Mouse (Mus musculus): ENCODE measurements at regions not wholly inside any gene's neighbourhood (a gene's known extent, or its start where the extent isn't known, plus 50 kb on each side); places are given as distances from the start of the nearest gene placed in this dataset.

- Histone ChIP-seq H3K27me3 (replicated peaks; ENCODE audit: control insufficient read depth, insufficient read depth, low read length) (no peaks in the 10 kb centered on the region), H3K9ac (replicated peaks; ENCODE audit: low read depth, low read length) (no peak overlapping the region), H3K4me1 (replicated peaks; ENCODE audit: control insufficient read depth, insufficient read depth, low read length) (peaks cover 8% of the 10 kb centered on the region), H3K4me2 (ENCODE audit: low read length) (no peak overlapping the region), H3K36me3 (ENCODE audit: control insufficient read depth, insufficient read depth) (no peaks in the 10 kb centered on the region), H3K9me3 (ENCODE audit: control insufficient read depth, low read length) (no peaks in the 10 kb centered on the region), H3K4me3 (replicated peaks; ENCODE audit: low read length) (no peak overlapping the region), H3K27ac (ENCODE audit: low read length) (no peak overlapping the region)
- WGBS: 58% methylated on average over 6 of the region's 6 CpGs
- no peak for ATAC-seq
Observed at GRCm38 (mm10) chr11:104038271-104038800, 71.8 kb downstream of the Arf2 start.

DNA sequence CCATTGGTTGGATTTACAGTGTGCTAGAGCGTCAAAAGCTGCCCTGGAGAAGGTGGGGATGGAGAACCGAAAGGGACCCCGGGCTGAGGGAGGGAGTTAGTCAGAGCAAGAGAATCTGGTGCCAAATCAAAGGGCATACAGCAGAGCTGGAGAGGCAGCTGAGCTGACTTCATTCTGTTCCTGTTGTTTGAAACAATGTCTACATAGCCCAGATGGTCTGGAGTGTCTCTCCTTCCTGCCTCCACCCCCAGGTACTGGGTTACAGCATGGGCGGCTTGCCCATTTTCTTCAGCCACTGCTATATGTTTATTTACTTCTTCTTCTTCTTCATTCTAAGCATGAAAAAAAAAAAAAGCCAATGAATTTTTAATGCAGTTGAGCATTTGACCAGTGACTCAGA is 78.7 kb downstream of the Arf2 start:
- WGBS: 82% methylated on average over 4 of the region's 4 CpGs
- Histone ChIP-seq H3K36me3 (ENCODE audit: control insufficient read depth, insufficient read depth) (no peaks in the 10 kb centered on the region), H3K4me1 (replicated peaks; ENCODE audit: control insufficient read depth, insufficient read depth, low read length) (no peaks in the 10 kb centered on the region), H3K27me3 (replicated peaks; ENCODE audit: control insufficient read depth, insufficient read depth, low read length) (no peaks in the 10 kb centered on the region), H3K4me2 (ENCODE audit: low read length) (no peak overlapping the region), H3K4me3 (replicated peaks; ENCODE audit: low read length) (no peak overlapping the region), H3K9ac (replicated peaks; ENCODE audit: low read depth, low read length) (no peak overlapping the region), H3K9me3 (ENCODE audit: control insufficient read depth, low read length) (no peaks in the 10 kb centered on the region), H3K27ac (ENCODE audit: low read length) (no peak overlapping the region)
- no peak for ATAC-seq

DNA sequence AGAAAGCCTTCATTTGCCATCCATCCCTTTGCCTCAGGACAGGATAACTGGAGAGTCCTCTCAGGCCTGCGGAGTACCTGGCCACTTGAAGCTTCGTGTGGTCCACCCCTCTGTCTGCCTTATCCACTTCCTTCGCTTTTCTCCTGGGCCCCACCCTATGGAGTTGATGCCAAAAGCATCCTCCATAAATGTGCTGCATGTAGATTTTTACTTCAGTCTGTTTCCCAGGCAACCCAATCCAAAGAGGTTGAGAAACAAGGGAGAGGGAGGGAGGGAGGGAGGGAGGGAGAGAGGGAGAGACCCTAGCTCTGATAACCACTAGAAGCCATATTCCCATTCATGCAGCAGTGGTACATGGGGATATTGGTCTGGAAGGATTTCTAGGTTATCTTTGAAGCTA is 80.7 kb upstream of the Crhr1 start:
- peak; percentile 45; the same call in 1 of the 2 replicates for ATAC-seq
- H3K4me3 ChIP-seq (replicated peaks; ENCODE audit: low read length): no peak overlapping the region

DNA sequence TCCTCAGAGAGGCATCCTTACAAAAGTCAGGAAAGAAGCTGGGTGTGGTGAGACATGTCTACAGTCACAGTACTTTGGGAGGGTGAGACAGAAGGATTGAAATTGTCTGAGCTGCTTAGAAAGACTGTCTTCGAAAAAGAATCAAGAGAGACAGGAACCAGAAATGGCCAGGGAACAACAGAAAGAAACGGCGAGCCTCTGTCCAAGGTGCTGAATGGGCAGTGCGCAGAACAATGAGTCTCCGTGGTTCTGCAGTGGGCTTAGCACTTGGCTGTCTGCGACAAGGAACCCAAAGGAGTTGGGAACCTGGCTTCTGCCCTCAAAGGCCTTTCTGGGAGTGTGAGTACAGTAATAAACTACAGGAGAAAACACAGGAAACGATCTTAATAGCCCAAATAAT is 79.4 kb upstream of the Crhr1 start:
- H3K4me2 ChIP-seq (ENCODE audit: low read length): no peak overlapping the region
- H3K27me3 ChIP-seq (replicated peaks; ENCODE audit: control insufficient read depth, insufficient read depth, low read length): no peaks in the 10 kb centered on the region
- WGBS: 17% methylated on average over 7 of the region's 7 CpGs
- no peak overlapping the region for H3K9ac ChIP-seq (replicated peaks; ENCODE audit: low read depth, low read length)
- no peak overlapping the region for H3K4me3 ChIP-seq (replicated peaks; ENCODE audit: low read length)
- no peak for ATAC-seq
- H3K9me3 ChIP-seq (ENCODE audit: control insufficient read depth, low read length): no peaks in the 10 kb centered on the region
- 0 out of 2 replicates have a peak, but pooled peaks cover 6% of the 10 kb centered on the region for H3K4me1 ChIP-seq (replicated peaks; ENCODE audit: control insufficient read depth, insufficient read depth, low read length)
- no peaks in the 10 kb centered on the region for H3K36me3 ChIP-seq (ENCODE audit: control insufficient read depth, insufficient read depth)
- H3K27ac ChIP-seq (ENCODE audit: low read length): no peak overlapping the region

More for the DNA sequence above, 80.7 kb upstream of the Crhr1 start:
- H3K27ac ChIP-seq (ENCODE audit: low read length): no peak overlapping the region
- H3K27me3 ChIP-seq (replicated peaks; ENCODE audit: control insufficient read depth, insufficient read depth, low read length): no peaks in the 10 kb centered on the region
- WGBS: 86% methylated on average over 3 of the region's 3 CpGs
- H3K4me1 ChIP-seq (replicated peaks; ENCODE audit: control insufficient read depth, insufficient read depth, low read length): 0 out of 2 replicates have a peak, but pooled peaks cover 6% of the 10 kb centered on the region
- no peaks in the 10 kb centered on the region for H3K9me3 ChIP-seq (ENCODE audit: control insufficient read depth, low read length)
- no peaks in the 10 kb centered on the region for H3K36me3 ChIP-seq (ENCODE audit: control insufficient read depth, insufficient read depth)
- H3K4me2 ChIP-seq (ENCODE audit: low read length): no peak overlapping the region
- no peak overlapping the region for H3K9ac ChIP-seq (replicated peaks; ENCODE audit: low read depth, low read length)

DNA sequence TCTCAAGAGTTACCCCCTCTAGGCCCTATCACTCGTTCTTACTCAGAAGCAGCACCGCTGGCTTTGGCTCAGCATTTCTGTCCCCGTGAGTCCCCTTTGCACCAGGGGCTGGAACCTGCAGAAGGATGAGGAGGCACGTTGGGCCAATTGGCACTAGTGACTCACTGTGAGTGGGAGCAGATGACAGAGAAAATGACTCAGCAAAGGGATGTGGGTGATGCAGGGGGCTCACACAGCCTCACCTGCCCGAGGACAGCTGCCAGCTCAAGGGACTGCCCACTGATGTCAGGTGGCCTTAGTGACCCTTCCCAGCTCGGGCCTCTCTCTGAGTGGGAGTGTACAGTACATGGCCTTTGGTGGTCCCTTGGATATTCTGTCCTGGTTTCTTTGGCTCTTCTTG is 76.7 kb upstream of the Crhr1 start:
- Histone ChIP-seq H3K27ac (ENCODE audit: low read length) (no peak overlapping the region), H3K4me1 (replicated peaks; ENCODE audit: control insufficient read depth, insufficient read depth, low read length) (0 out of 2 replicates have a peak, but pooled peaks cover 6% of the 10 kb centered on the region), H3K4me3 (replicated peaks; ENCODE audit: low read length) (no peak overlapping the region), H3K9ac (replicated peaks; ENCODE audit: low read depth, low read length) (no peak overlapping the region), H3K27me3 (replicated peaks; ENCODE audit: control insufficient read depth, insufficient read depth, low read length) (no peaks in the 10 kb centered on the region), H3K9me3 (ENCODE audit: control insufficient read depth, low read length) (no peaks in the 10 kb centered on the region), H3K4me2 (ENCODE audit: low read length) (no peak overlapping the region), H3K36me3 (ENCODE audit: control insufficient read depth, insufficient read depth) (no peaks in the 10 kb centered on the region)
- WGBS: 77% methylated on average over 6 of the region's 6 CpGs
- no peak for ATAC-seq

DNA sequence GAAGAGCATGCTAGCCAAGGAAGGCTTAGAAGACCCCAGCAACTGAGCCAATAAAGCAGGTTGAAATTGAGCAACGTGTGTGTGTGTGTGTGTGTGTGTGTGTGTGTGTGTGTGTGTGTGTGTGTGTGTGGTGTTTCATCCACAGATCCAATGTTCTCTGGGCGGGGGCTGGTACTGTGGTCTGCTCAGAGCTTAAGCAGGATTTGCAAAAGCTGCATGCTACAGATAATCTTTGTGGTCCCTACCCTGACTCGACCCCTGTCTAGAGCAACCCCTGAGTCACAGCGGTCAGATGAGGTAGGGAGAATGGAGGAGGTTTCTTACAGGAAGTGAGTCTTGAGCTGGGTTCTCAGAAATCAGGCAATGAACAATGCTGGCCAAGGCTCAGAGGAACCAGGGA is 75.6 kb upstream of the Crhr1 start:
- ATAC-seq: no peak
- H3K9ac ChIP-seq (replicated peaks; ENCODE audit: low read depth, low read length): no peak overlapping the region
- WGBS: 86% methylated on average over 4 of the region's 4 CpGs
- no peak overlapping the region for H3K4me3 ChIP-seq (replicated peaks; ENCODE audit: low read length)
- no peaks in the 10 kb centered on the region for H3K9me3 ChIP-seq (ENCODE audit: control insufficient read depth, low read length)
- H3K27me3 ChIP-seq (replicated peaks; ENCODE audit: control insufficient read depth, insufficient read depth, low read length): no peaks in the 10 kb centered on the region
- H3K4me1 ChIP-seq (replicated peaks; ENCODE audit: control insufficient read depth, insufficient read depth, low read length): 0 out of 2 replicates have a peak, but pooled peaks cover under 1% of the 10 kb centered on the region
- H3K4me2 ChIP-seq (ENCODE audit: low read length): no peak overlapping the region
- H3K27ac ChIP-seq (ENCODE audit: low read length): no peak overlapping the region
- no peaks in the 10 kb centered on the region for H3K36me3 ChIP-seq (ENCODE audit: control insufficient read depth, insufficient read depth)

DNA sequence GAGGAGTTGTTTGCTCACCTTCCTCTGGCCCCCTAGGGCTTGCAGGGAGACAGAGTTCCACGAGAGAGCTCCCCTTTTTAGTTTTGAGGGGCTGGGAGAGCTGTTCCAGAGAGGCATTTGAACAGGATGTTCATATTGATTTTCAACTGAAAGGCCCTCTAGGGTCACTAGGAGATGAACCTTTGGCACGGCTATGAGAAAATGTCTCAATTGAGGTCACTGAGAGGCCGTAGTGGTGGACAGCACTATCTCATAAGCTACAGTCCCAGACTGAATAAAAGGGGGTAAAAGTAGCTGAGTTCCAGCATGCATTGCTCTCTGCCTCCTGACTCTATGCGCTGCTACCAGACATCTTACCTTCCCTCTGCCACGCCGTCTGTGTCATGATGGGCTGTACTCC is 74.1 kb upstream of the Crhr1 start:
- no peak for ATAC-seq

DNA sequence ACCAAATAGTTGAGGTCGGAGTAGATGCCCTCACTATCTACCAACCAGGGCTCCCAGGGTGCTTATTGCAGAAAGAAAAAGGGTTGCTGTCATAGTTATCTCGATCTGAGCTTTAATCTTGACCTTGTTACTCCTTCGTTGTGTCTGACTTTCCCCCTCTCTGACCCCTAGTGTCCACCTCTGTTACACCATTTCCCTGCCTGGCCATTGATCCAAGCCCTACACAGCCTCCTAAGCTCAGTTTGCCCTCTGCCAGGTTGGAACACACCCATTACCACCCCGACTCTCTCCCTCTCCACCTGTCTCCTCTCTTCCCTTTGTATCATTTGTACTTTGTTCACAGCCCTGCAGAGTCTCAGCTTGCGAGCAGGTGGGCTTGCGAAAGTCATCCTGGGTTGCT is 73.6 kb upstream of the Crhr1 start:
- no peak overlapping the region for H3K9ac ChIP-seq (replicated peaks; ENCODE audit: low read depth, low read length)
- 68% methylated on average over 6 of the region's 6 CpGs for WGBS
- no peaks in the 10 kb centered on the region for H3K9me3 ChIP-seq (ENCODE audit: control insufficient read depth, low read length)
- H3K4me1 ChIP-seq (replicated peaks; ENCODE audit: control insufficient read depth, insufficient read depth, low read length): no peaks in the 10 kb centered on the region
- no peaks in the 10 kb centered on the region for H3K36me3 ChIP-seq (ENCODE audit: control insufficient read depth, insufficient read depth)
- no peaks in the 10 kb centered on the region for H3K27me3 ChIP-seq (replicated peaks; ENCODE audit: control insufficient read depth, insufficient read depth, low read length)
- no peak overlapping the region for H3K4me2 ChIP-seq (ENCODE audit: low read length)
- no peak for ATAC-seq
- H3K4me3 ChIP-seq (replicated peaks; ENCODE audit: low read length): no peak overlapping the region
- H3K27ac ChIP-seq (ENCODE audit: low read length): no peak overlapping the region

More for the DNA sequence above, 74.1 kb upstream of the Crhr1 start:
- no peaks in the 10 kb centered on the region for H3K36me3 ChIP-seq (ENCODE audit: control insufficient read depth, insufficient read depth)
- no peak overlapping the region for H3K9ac ChIP-seq (replicated peaks; ENCODE audit: low read depth, low read length)
- H3K27me3 ChIP-seq (replicated peaks; ENCODE audit: control insufficient read depth, insufficient read depth, low read length): no peaks in the 10 kb centered on the region
- H3K27ac ChIP-seq (ENCODE audit: low read length): no peak overlapping the region
- H3K4me1 ChIP-seq (replicated peaks; ENCODE audit: control insufficient read depth, insufficient read depth, low read length): no peaks in the 10 kb centered on the region
- 84% methylated on average over 6 of the region's 6 CpGs for WGBS
- no peak overlapping the region for H3K4me2 ChIP-seq (ENCODE audit: low read length)
- H3K9me3 ChIP-seq (ENCODE audit: control insufficient read depth, low read length): no peaks in the 10 kb centered on the region
- H3K4me3 ChIP-seq (replicated peaks; ENCODE audit: low read length): no peak overlapping the region

GRCm38 (mm10) chr11:104061361-104061760 is 71.3 kb upstream of the Crhr1 start:
- H3K27ac ChIP-seq (ENCODE audit: low read length): no peak overlapping the region
- 80% methylated on average over 6 of the region's 6 CpGs for WGBS

DNA sequence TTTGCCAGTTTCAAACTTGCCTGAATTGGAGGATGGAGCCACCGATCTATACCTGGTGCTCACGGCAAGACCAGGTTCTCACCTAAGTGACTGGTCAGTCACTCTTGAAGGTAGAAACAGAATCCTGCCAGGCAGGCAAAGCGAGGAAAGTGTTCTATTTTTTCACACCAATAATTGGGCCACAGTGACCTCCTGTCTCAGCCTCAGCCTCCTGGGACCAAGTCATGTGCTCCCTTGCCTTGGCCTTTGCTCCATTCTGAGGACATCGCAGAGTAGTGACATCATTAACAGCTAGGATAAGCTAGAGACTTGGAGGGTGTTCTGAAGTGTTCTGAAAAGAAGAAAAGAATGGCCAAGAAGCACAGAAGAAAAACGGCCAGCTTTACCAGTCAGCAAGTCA is 67.5 kb upstream of the Crhr1 start:
- H3K36me3 ChIP-seq (ENCODE audit: control insufficient read depth, insufficient read depth): no peaks in the 10 kb centered on the region
- H3K9me3 ChIP-seq (ENCODE audit: control insufficient read depth, low read length): no peaks in the 10 kb centered on the region
- no peaks in the 10 kb centered on the region for H3K27me3 ChIP-seq (replicated peaks; ENCODE audit: control insufficient read depth, insufficient read depth, low read length)
- H3K4me1 ChIP-seq (replicated peaks; ENCODE audit: control insufficient read depth, insufficient read depth, low read length): no peaks in the 10 kb centered on the region
- H3K9ac ChIP-seq (replicated peaks; ENCODE audit: low read depth, low read length): no peak overlapping the region
- WGBS: 77% methylated on average over 5 of the region's 5 CpGs
- H3K27ac ChIP-seq (ENCODE audit: low read length): no peak overlapping the region
- no peak overlapping the region for H3K4me2 ChIP-seq (ENCODE audit: low read length)
- no peak for ATAC-seq
- H3K4me3 ChIP-seq (replicated peaks; ENCODE audit: low read length): no peak overlapping the region

More at GRCm38 (mm10) chr11:104061361-104061760, 71.3 kb upstream of the Crhr1 start:
- no peaks in the 10 kb centered on the region for H3K36me3 ChIP-seq (ENCODE audit: control insufficient read depth, insufficient read depth)
- H3K4me3 ChIP-seq (replicated peaks; ENCODE audit: low read length): no peak overlapping the region
- ATAC-seq: no peak
- no peaks in the 10 kb centered on the region for H3K9me3 ChIP-seq (ENCODE audit: control insufficient read depth, low read length)
- H3K4me2 ChIP-seq (ENCODE audit: low read length): no peak overlapping the region
- no peaks in the 10 kb centered on the region for H3K4me1 ChIP-seq (replicated peaks; ENCODE audit: control insufficient read depth, insufficient read depth, low read length)
- no peak overlapping the region for H3K9ac ChIP-seq (replicated peaks; ENCODE audit: low read depth, low read length)
- H3K27me3 ChIP-seq (replicated peaks; ENCODE audit: control insufficient read depth, insufficient read depth, low read length): no peaks in the 10 kb centered on the region
